Mouse (Mus musculus) left cerebral cortex, adult 8-10 months (tissue): ENCODE measurements at regions not wholly inside any gene's neighbourhood (a gene's known extent, or its start where the extent isn't known, plus 50 kb on each side); places are given as distances from the start of the nearest gene placed in this dataset.

ENCODE experiments used
- DNase-seq, 2 experiments: peaks; one replicate each; pipeline ENCODE4 v3.0.0; 2022; ENCODE audit warnings: low spot score in 2 of 2

DNA sequence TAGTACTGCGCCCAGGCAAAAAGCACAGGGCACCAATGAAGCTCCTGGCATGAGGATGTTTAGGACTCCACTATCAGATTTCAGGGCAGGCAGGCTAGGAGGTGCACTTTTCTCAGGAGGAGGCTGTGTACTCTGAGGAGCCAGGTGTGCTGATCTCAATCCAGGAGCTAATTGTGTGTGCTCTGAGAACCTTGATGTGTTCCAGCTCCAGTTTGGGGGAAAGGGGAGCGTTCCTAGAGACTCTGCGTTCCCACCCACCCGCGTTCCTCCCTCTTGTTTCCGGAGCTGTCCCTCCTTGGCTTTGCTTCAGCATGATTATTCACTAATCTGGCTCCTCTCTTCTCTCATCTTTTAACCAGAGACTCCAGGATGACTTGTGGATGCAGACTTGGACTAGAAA lies 195.2 kb downstream of the Icos start:
- no peak for DNase-seq

DNA sequence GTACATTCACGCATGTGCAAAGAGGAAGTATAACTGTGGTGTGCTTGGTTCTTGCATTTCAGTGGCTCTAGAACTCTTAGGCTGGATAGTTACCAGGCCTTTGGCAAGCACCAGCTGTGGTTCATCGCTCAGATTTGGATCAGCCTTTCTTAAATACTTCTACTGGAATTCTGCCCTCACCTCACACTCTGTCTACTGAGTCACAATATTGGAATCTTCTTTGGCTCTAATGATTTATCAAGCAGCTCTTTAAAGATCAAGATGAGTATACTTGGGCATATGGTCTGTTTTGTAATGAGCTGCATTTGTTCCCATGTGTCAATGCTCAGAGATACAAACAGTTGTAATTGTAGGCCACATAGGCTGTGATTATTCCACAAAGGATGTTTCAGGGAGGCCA lies 197.5 kb downstream of the Icos start:
- no peak for DNase-seq

DNA sequence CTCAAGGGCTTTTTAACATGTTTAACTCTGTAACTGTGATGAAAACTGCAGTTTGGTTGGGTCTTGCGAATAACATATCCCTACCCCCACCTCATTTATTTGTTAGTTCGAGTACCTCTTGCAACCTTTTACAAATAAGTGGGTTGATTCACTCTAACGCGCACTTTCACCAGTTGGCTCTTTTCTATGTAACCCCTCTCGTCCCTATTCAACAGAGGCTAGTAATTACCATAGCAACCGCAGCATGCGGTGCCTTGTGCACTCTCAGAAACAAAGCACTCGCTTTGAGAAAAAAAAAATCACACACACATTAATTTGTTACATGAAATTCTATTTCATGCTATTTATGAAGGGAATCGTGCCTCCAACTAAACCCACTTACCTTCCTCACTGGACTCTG lies 201.7 kb downstream of the Icos start:
- no peak for DNase-seq

DNA sequence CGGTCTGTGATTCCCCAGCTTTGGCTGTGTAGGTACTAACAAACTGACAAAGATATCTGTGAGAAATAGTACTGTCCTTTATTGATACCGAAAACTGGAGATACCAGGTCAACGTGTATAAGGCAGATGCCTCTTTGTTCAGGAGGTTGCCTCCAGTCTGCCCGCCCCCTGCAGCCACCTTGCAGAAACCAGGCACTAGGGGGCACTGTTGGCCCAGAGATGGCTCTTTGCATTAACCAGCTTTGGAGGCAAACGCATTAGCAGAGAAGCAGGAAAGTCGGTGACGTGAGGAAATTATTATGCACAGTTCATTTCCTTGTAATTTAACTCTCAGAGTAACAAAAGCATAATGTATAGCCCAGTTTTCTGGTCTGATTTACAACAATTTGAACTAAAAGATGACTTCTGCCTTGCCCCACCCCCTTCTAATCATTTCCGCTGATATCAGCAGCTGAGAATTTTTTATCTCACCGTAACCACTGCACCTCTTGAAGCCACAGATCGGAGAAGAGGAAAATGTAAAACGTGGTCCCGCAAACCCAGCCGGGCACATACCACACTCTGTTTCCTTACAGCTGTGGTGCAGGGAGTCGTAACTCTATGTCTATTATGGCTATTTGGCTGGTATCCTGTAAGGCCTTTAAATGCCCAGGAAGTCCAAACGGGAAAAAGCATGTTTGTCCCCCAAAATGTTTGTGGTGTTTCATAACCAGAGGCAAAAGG lies 203.5 kb downstream of the Icos start:
- DNase-seq = peak; percentile 69 to 90

DNA sequence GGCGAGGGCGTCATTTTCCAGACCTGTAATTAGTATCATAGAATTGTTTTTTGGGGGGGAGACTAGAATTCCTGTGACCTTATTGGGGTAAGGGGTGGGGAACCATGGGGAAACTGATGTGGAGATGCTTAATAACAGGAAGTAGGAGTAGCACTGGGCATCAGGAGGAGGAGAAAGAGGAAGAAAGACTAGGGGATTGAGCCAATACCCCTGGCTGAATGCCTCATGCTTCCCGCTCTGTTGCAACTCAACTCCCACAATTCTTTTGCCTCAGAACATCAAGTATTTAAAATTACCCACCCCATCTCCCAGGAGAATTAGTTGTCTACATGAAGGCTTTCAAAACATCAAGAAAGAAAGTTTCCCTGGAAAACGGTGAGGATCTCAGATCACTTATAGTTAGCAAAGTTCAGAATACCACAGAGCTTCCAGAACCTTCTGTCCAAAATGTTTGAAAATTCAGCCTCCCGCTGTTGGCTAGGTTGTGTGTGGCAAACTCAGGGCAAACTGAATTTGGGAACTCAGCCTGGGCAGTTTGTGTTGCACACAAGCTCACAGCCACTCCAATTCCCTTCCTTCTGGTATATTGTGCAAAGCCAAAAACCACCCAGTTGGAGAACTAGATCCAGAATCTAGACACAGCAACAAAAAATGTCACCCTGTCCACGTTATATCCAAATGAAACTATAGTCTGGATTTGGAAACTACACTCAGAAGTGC lies 209.8 kb downstream of the Icos start:
- no peak for DNase-seq

DNA sequence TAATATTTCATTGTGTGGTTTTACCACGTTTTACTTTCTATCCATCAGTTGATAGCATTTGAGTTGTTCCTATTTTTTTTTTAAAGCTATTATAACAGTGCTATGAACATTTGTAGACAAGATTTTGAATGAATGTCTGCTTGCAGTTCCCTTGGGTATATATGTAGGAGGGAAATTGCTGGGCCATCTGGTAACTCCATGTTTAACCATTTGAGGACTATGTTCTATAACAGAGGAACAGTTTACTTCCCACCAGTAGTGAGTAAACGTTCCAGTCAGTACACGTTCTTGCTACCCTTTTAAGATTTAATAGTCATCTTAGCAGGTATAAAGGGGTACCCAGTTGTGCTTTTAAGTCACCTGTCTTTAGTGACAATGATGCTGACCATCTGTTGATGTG lies 213.2 kb downstream of the Icos start:
- DNase-seq = no peak

DNA sequence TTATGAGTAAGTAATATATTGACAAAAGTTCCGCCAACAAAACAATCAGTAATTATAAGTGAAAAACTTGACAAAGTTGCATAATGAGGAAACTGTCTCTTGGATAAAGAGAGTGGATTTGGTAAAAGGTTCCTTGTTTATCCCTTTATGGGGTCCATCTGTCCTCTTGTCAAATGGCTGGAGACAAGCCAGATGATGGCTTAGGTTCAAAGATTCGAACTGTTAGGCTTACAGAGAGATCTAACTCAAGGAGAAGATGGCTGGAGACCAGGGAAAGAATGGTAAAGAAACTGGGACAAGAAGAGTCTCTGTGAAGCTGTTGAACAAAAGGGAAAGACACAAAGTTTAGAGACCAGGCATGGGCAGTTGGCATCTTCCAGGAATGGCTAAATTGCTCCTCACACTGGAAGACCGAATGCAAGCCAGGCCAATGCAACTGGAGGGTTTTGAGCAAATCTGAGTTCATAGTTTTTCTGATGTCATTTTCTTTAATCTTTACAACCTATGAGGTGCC lies 220.9 kb downstream of the Icos start:
- DNase-seq = no peak

DNA sequence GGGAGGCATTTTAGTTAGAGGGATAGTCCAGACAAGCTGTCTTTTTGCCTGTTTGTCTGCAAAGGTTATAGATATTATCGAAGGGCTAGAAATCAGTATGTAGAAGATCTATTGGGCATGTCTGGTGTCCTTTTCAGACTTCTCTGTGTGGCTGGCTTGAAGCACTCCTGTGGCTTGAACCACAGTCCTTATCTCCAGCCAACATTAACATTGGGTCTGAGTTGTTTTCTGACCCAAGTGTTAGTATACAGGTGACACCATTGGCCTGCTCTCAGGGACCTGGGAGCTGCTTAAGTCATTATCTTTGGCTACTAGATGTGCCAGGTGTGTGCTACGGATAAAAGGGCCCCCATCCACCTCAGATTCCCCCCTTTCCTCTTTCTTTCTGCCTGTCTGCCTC lies 223.3 kb downstream of the Icos start:
- DNase-seq = no peak

DNA sequence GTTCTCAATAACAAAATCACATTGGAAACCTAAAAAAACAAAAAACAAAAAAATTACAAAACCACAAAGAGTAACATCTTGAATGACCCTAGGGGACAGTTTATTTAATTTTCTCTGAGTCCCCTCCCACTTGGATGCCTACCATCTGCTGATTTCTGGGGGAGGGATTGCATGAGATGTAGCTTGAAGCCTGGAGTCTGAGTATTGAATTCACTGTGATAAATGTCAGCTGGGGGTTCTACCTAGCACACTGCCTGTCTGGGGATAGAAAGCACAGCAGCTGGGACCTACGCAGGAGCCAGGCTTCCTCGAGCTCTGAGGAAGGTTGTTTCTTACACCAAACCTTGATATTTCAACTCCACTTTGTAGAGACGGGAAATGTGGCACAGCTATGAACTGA lies 224.4 kb downstream of the Icos start:
- DNase-seq = no peak

DNA sequence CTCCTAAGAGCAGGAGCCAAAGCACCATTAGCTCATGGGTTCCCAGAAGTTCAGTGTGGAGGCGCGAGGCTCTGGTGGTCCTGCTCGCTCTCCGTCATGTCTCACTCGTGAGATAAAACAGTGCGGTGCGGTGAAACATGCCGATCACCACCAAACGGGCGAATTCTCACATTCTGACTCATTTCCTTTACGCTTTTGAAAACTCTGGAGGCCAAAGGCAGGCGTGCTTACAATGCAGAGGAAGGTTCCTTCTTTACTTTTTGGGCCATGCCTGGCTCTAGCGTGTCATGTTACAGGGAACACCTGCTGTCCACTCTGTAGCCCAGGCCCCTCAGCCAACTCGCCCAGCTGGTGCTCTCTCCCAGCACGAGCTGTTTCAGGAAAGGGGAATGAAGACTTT lies 225.4 kb downstream of the Icos start:
- no peak for DNase-seq

DNA sequence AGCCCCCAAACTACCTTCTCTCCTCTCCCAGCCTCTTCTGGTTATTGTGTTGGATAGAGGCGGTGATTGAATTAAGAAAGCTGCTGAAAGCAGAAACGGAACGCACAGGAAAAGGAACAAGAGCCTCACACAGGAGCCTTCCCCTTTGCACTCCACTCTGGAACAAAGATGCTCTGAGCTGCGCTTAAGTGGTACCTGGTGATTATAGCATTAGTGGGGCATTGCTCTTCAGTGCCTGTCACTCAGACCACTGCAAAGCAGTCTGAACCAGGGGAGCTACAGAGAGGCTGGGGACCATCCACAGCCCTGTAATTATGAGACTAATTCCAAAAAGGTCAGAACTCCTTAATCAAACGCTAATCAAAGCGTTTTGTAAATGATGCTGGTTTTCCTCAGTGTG lies 225.9 kb downstream of the Icos start:
- DNase-seq = no peak

DNA sequence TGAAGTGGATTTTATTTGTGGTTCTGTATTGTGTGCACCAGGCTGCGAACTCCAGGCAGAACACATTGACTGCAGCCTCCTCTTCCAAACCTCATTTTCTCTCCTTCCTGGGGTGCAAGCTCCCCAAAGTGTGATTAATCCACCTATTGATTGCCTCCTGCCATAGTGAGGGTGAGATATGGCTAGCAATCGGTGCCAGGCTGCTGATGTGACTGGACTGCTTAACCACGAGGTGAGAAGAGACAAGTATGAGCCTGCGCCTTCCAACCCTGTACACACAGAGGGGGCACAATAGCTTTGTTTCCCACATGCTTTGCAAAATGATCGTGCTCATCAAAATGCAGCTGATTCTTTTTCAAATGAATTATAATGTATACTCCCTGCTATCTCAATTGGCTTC lies 227.4 kb downstream of the Icos start:
- DNase-seq = no peak

DNA sequence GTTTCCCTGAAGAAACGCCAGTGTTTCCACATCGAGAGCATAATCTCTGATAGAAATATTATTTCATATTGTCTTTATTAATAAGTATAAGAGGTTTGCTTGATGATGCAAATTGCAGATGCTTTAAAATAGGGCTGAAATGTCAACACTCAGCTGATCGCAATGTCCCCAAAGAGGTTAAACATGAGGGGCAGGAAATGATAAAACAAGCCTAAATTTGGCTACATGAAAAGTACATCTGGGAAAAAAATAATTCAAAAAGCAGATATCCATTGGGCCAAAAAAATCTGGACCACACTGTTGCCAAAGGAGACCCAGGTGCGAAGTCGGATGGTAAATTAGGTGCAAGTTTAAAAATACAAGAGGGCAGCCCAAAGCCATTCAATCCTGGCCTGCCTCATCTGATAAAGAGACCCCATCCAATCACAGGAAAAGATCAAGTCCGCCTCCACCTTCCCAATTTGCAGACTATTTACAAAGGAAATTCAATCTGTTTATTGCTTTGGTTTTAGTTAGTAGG lies 229.2 kb downstream of the Icos start:
- no peak for DNase-seq

DNA sequence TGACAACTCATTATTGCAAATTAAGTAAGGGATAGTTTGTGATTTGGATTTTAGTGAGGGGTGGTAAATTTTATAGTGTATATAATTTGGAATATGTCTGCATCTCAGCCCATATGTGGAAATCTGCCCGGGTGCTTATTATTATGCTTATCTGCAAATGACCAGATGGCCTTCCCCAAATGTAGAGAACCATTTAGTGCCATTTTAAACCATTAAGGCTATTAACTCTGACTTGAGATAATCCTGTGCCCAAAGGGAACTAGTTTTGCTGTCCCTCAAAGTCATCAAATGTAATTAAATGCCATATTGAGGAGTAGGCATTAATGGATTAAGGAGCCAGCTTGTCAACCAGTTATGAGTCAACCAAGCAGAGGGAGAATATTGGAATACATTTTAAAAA lies 230.7 kb downstream of the Icos start:
- no peak for DNase-seq

DNA sequence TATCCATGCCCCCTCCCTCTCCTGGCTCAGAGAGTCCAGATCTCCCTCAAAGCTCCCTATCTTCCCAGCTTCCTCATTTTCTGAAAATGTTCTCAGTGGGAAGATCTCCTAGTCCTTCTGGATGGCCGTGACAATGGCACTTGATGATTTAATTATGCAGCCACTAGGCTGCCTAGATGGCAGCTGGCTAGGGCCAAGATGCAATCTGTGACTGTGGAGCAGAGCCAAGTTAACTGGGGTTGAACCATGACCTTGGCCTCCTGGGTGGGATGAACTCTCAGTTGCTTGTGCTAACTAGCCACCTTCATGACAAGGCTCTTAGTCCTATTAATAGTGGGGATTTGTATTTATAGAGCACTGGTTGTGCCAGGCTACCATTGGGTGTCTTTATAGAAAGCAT lies 243.4 kb downstream of the Icos start:
- no peak for DNase-seq

DNA sequence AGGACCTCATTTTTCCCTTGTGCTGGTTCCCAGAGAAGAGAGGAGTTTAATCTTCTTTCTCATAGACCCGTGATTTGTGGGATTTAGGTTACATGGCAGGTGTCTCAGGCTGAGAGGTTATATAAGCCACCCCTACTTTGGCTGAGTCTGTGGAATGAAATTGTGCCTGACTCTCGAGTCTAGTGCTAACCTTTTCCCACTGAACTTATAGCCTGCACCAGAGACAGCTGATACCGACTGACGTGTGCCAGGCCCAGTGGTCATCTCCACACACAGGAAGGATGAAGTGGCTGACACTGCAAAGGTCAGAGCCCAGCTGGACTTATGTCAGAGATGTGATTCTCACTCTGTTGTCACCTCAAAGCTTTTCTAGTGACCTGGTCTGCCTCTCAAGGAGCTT lies 251.2 kb downstream of the Icos start:
- no peak for DNase-seq

DNA sequence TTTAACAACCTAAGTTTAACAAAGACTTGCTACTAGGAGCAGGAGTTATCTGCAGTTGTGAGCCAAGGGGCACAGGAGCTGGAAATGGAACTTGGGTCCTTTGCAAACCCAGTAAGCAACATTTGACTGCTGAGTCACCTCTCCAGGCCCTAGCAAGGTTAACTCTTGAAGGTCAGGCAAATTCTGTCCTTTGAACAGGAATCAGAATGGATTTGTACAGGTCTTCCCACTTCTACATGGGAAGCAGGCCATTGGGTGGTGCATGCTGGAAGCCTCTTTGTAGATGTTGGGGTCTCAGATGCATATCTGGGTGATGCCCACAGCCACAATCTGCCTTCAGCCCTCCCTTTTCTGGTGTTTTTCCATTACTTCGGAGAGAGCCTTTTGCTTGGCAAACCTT lies 255.3 kb downstream of the Icos start:
- no peak for DNase-seq

DNA sequence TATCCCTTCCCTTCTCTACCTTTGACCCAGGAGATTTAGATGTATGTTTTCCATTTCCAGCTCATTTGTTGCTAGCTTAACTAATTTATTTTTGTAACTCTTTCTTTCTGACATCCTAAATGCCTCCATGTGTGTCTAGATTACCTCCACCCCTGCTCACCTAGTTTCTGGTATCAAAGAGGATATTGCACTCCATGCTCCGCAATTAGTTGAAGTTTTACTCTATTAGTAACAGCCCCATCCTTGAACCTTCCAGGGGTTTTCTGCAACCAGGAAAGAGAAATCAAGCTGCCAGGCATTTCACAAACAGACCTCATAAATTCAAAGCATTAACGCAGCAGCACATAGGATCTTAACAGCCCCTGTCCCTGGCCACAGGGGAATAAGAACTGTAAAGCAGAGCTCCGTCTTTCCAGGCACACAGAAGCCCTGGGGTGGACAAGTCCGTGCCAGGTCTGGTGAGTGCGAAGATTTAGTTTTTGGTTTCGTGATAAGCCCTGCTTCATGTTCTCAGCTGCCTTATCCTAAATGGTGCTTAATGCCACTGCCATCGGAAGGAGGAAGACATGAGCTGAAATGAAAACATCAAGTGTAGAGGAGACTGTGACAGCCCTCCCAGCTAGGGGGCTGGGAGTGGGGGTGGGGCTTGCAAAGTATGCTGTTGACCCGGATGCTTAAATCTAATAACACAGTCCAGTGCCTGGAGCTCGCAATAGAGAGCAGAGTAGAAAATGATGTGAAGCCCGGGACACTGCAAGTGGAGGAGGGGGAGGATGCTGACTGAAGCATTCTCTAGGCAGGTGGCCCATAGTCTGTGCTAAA lies 256.0 kb downstream of the Icos start:
- no peak for DNase-seq

DNA sequence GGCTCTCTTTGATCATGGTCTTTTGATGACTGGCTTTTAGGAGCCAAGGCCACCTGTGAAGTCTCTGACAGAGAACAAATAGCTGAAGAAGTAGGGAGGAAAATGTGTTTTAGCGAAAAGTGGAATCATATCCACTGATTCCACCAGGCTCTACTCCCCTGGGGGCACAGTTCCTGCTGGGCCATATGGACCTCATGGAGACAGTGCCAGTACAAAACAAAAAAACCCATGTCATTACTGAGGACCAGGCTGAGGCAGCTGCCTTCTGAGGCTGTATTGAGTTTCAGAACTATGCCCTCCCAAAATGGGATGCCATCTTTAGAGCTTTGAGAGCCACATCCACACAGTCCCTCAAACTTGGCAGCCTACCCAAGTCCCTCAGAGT lies 256.6 kb downstream of the Icos start:
- DNase-seq = no peak

DNA sequence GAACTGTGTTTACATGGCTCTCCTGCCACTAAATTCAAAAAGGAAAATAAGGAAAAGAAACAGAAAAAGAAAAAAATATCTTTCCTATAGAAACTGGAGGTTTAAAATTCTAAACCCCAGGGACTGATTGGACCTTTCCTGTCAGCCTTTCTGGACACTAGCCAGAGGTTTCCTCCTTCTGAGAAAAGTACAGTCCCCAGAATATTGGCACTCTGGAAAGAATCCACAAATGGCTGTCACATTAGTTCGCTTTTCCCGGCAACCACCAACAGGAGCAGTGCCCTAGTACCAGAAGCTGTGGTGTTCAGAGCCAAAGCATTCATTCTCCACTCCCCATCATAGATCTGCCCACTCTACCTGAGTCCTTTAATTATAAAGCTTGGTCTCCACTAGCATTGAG lies 258.8 kb downstream of the Icos start:
- DNase-seq = no peak

DNA sequence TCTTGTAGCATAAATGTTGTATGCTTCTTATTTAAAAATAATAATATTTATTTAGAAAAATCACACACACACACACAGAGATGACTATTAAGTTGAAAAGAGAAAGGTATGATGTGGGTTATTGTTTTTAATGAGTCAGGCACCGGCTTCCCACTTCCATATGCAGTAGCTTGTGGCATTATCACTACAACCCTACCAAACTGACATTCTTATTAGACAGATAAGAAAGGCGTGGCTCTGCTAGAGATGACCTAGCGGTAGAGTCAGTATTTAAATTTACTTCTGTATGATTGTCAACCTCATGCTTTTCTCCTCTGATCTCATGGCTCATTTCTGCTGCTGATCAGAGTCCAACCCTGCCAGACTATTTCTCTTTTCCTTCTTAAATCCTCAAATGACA lies 260.9 kb downstream of the Icos start:
- DNase-seq = no peak

DNA sequence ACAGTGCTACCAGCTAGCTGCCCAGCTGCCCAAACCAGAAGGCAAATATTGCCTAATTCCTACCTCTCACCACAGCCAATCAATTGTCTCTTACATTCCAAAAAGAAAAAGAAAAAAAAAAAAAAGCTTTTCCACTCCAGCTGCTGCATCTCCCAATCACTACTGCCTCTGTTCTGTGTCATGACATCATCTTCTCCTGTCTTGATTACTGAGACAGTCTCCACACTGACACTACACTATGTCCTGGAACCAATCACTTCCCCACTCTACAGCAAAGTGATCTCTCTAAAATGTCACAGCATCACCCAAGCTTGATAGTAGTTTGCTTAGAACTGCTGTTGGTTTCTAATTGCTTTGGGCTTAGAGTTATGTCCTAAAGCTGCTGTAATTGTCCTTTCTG lies 279.8 kb downstream of the Icos start:
- no peak for DNase-seq
